In the genomic region with DNA sequence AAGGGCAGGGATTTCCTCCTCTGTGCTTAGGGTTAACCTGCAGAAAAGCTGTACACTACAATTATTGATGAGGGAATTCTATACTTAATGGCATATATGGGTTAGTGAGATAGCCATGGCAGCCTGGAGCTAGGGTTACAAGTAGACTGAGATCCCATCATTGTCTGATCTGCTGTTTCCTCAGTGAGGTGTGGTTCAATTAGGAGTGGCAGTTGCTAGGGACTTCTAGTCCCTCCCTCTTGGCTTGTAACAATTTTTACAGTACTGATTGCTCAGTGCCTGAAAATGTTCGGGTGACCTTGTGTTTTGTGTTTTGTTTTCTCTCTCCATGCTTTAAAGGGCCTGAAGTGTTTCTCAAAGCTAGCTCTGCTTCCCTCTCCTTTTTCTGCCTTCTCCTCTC, we compare ENCODE assay signal across 11 mouse cellular contexts. TPM values are rescaled to one million over a fixed set of nuclear protein-coding genes. Genes with fewer than 3 reads are reported as not detected.
DNase-seq lines count a peak whose midpoint lies in the region; ATAC-seq and TF ChIP-seq lines count a peak whose summit lies in the region.
"Had no signal": no experiment of that assay in that cellular context is flagged by ENCODE, and none has a peak within 500 bp of the region (broad histone marks: within the 10 kb centered on the region; RNA-seq: fewer than 3 reads in every experiment).

No protein-coding gene starts in this region.

- intact Hi-C loops in gastrocnemius, postnatal 14 days (cut with DNase I; ENCODE audit: low total_unique reads): no loop called here

- no peak; the same call in 1 of the 2 replicates for ATAC-seq in forebrain, embryonic 12.5 days (ENCODE audit: low FRiP score)
- ATAC-seq in neural tube, embryonic 13.5 days (ENCODE audit: low read depth): no peak
- ATAC-seq in inflammation-experienced regulatory T-cells, adult 6 months: no peak

- TF ChIP-seq CTCF in thymus, adult 2 months (IDR thresholded peaks at IDR 0.05; ENCODE audit: borderline replicate concordance, control insufficient read depth, extremely low read depth, insufficient read depth, low read length, poor library complexity): no peak

- peak overlapping the region; percentile 99 for H3K4me3 ChIP-seq in forebrain, embryonic 12.5 days (replicated peaks)
- H3K4me3 ChIP-seq in limb, embryonic 10.5 days: peak overlapping the region; percentile 98; the same call in 1 of the 2 replicates
- H3K4me3 ChIP-seq in neural tube, embryonic 13.5 days: peak overlapping the region; percentile 97
- H3K4me3 ChIP-seq in thymus, adult 2 months (ENCODE audit: control insufficient read depth, insufficient read depth, low read length): no peak overlapping the region

- H3K27me3 ChIP-seq in forebrain, embryonic 12.5 days: no peaks in the 10 kb centered on the region
- H3K27me3 ChIP-seq in limb, embryonic 10.5 days (ENCODE audit: low read depth, poor library complexity, severe bottlenecking): no peaks in the 10 kb centered on the region
- no peaks in the 10 kb centered on the region for H3K27me3 ChIP-seq in neural tube, embryonic 13.5 days
- peaks cover 12% of the 10 kb centered on the region; the same call in 1 of the 2 replicates for H3K27me3 ChIP-seq in thymus, adult 2 months (ENCODE audit: control insufficient read depth, insufficient read depth, low read length)

- TF ChIP-seq POLR2A in thymus, adult 2 months (IDR thresholded peaks at IDR 0.05; ENCODE audit: control insufficient read depth, extremely low read depth, insufficient read depth, low read length, poor library complexity): no peak

- WGBS in forebrain, embryonic 12.5 days: 58% methylated on average over 1 of the region's 1 CpGs
- 83% methylated on average over 1 of the region's 1 CpGs for WGBS in limb, embryonic 10.5 days
- 36% methylated on average over 1 of the region's 1 CpGs for WGBS in neural tube, embryonic 13.5 days
- WGBS in thymus, adult 2 months: 87% methylated on average over 1 of the region's 1 CpGs

- H3K4me2 ChIP-seq in forebrain, embryonic 12.5 days: peak overlapping the region; percentile 71
- peak overlapping the region; percentile 58 for H3K4me2 ChIP-seq in neural tube, embryonic 13.5 days

- H3K9ac ChIP-seq in forebrain, embryonic 12.5 days: peak overlapping the region; percentile 92
- peak overlapping the region; percentile 96 for H3K9ac ChIP-seq in neural tube, embryonic 13.5 days
- H3K9ac ChIP-seq: liver, embryonic 14.5 days had no signal

- H3K9me3 ChIP-seq in forebrain, embryonic 12.5 days: no peaks in the 10 kb centered on the region
- H3K9me3 ChIP-seq in limb, embryonic 10.5 days (replicated peaks): no peaks in the 10 kb centered on the region
- H3K9me3 ChIP-seq in neural tube, embryonic 13.5 days: no peaks in the 10 kb centered on the region

- peaks cover 22% of the 10 kb centered on the region for H3K36me3 ChIP-seq in forebrain, embryonic 12.5 days (replicated peaks)
- H3K36me3 ChIP-seq in limb, embryonic 10.5 days: peaks cover 19% of the 10 kb centered on the region
- peaks cover 20% of the 10 kb centered on the region for H3K36me3 ChIP-seq in neural tube, embryonic 13.5 days
- H3K36me3 ChIP-seq in thymus, adult 2 months (ENCODE audit: control insufficient read depth, insufficient read depth, low read length): no peaks in the 10 kb centered on the region

- H3K27ac ChIP-seq in forebrain, embryonic 12.5 days: peak overlapping the region; percentile 91
- H3K27ac ChIP-seq in limb, embryonic 10.5 days: no peak overlapping the region
- peak overlapping the region; percentile 95 for H3K27ac ChIP-seq in neural tube, embryonic 13.5 days (replicated peaks)
- H3K27ac ChIP-seq in thymus, adult 2 months (ENCODE audit: control insufficient read depth, insufficient read depth, low read length): no peak overlapping the region
- H3K27ac ChIP-seq: liver, embryonic 14.5 days had no signal

- peaks cover 20% of the 10 kb centered on the region for H3K4me1 ChIP-seq in forebrain, embryonic 12.5 days
- peaks cover 26% of the 10 kb centered on the region for H3K4me1 ChIP-seq in limb, embryonic 10.5 days
- H3K4me1 ChIP-seq in neural tube, embryonic 13.5 days (replicated peaks): peaks cover 27% of the 10 kb centered on the region
- peaks cover 8% of the 10 kb centered on the region for H3K4me1 ChIP-seq in thymus, adult 2 months (replicated peaks; ENCODE audit: control insufficient read depth, insufficient read depth, low read length)

- DNase-seq in heart, adult 11 months: peak; percentile 50
- DNase-seq in heart, adult 9 months (ENCODE audit: low spot score in 2 of 2): no peak
- DNase-seq in limb, embryonic 10.5 days (ENCODE audit: low spot score): no peak
- no peak for DNase-seq in gastrocnemius, postnatal 14 days
- no peak for DNase-seq in thymus, adult 2 months
- DNase-seq: thymus, postnatal 4 days had no signal

RNA-seq across cellular contexts. Expression of gene Kif5c, which starts 2.1 kb away (rescaled TPM):
- polyA plus RNA-seq in forebrain, embryonic 12.5 days (2016; fragmentation: Nextera tagmentation; extraction: Ambion mirVana): 135 and 149 TPM in 2 replicates
- 13.8 and 14.5 TPM in 2 replicates for polyA plus RNA-seq in limb, embryonic 10.5 days (2016; fragmentation: Nextera tagmentation; extraction: Ambion mirVana)
- polyA plus RNA-seq in neural tube, embryonic 13.5 days (2015; fragmentation: Nextera tagmentation; extraction: Ambion mirVana): 181 and 182 TPM in 2 replicates
- 1 to 10 TPM; 2.5 to 3.1 (median 2.6) TPM for polyA plus RNA-seq in inflammation-experienced regulatory T-cells, adult 6 months (2017; shearing (Covaris generic))
- under 1 TPM; 0.27 to 0.40 TPM for total RNA-seq in gastrocnemius, postnatal 14 days (2021)
- 0.40 and 1.4 TPM in 2 replicates for polyA plus RNA-seq in thymus, adult 2 months (2012; rRNA removed)
- total RNA-seq: megakaryocyte progenitor cell, adult 5-6 weeks had no signal

Comparison
In these comparisons a context has a peak if more than half of its experiments do, and no peak if none do; other contexts are left out.
1. H3K27ac ChIP-seq: peak in forebrain, embryonic 12.5 days (single experiment) and neural tube, embryonic 13.5 days (single experiment); none in limb, embryonic 10.5 days (single experiment) and thymus, adult 2 months (single experiment).